Mouse (Mus musculus) lung, embryonic 16.5 days (tissue): ENCODE results near the gene Kcna6. TPM values are rescaled to one million over a fixed set of nuclear protein-coding genes. Genes with fewer than 3 reads are reported as not detected.

Experiments
- polyA plus RNA-seq: library from polyadenylated mRNA; unstranded; fragments of >200 nt; fragmentation: Nextera tagmentation; extraction: Ambion mirVana; gene quantifications from 2 replicates; pipeline ENCODE4 v1.2.1, GENCODE M21; 2015

Gene Kcna6
- polyA plus RNA-seq, 1 experiment from 2014 or later: 1.6 TPM

Other genes with a start within 250 kb of the Kcna6 start
- 2.8 and 3.7 TPM in 2 replicates for gene Kcna5, start 205.3 kb downstream of the Kcna6 start, polyA plus RNA-seq
- gene Kcna1, start 94.3 kb downstream of the Kcna6 start, polyA plus RNA-seq: 0.11 and 0.14 TPM in 2 replicates
- 197 TPM in 2 replicates for gene Ndufa9, start 108.5 kb upstream of the Kcna6 start, polyA plus RNA-seq
- not detected in 2 replicates for gene Akap3, start 112.4 kb upstream of the Kcna6 start, polyA plus RNA-seq
- 0.19 and 0.21 TPM in 2 replicates for gene Dyrk4, start 181.2 kb upstream of the Kcna6 start, polyA plus RNA-seq
- gene Rad51ap1, start 198.9 kb upstream of the Kcna6 start, polyA plus RNA-seq: 61.1 and 64.9 TPM in 2 replicates
- 19.4 and 20.1 TPM in 2 replicates for gene D6Wsu163e, start 199.3 kb upstream of the Kcna6 start, polyA plus RNA-seq